Mouse (Mus musculus) urinary bladder, postnatal 0 days (tissue): ENCODE data around the gene BC049730. TPM values are rescaled to one million over a fixed set of nuclear protein-coding genes. Genes with fewer than 3 reads are reported as not detected.

Source experiments
- polyA plus RNA-seq: library from polyadenylated mRNA; unstranded; fragments of >200 nt; fragmentation: Nextera tagmentation; extraction: Ambion mirVana; gene quantifications from 2 replicates; pipeline ENCODE4 v1.2.1, GENCODE M21; 2015

BC049730 gene
- not detected in 2 replicates for polyA plus RNA-seq

GRCm38 (mm10) chr7:24708832-24709292 lies at the start of gene BC049730:
Gene BC049730, plus strand, starts transcription at chr7:24709242.

GRCm38 (mm10) chr7:24676575-24676974 lies 32.5 kb upstream of the BC049730 start, which contains the start of gene Tex101:
Gene Tex101, minus strand, starts transcription at chr7:24676675.

DNA sequence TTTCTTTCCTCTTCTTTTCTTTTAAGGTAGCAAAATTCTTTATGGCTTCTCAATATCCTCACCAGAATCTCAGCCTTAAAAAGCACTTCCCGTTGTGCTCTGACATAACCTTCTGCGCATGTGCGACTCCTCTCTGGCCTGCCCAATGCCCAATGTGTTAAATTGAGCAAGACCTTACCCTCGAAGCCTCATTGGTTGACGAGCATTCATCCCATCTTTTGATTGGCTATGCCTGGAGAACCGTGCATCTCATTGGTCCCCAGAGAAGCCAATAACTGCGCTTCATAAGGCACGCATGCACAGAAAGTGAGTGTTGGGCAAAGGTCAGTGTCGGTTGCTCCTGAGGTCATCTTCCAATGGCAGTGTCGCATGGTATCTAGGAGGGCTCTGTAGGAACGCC lies 17.8 kb downstream of the BC049730 start, which contains the start of gene Gm4763:
TSS of gene Gm4763 (minus strand) at position 101 of the 400 bp plus-strand sequence.

DNA sequence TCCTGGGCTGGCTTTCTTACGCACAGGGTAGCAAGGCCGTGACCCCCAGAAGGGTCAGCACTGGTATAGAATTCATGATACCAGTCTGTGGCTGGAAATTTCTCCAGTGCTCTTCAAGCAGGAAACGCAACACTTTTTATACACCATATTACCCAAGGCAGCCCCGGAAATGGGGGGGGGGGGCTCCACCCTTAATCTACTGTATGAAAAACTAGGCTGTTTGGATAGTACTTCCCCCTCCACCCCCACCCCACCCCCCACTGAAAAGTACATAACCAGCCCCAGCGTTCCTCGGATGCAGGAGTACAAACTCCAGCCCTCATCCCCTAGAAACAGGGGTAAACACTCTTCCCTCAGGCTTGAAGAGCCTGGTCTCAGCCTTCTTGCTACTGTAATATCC lies 51.2 kb downstream of the BC049730 start, which contains the start of gene Cd177:
TSS of gene Cd177 (minus strand) at position 101 of the 400 bp plus-strand sequence.

Other genes with a start within 250 kb of the BC049730 start
- gene Plaur, start 246.8 kb upstream of the BC049730 start, polyA plus RNA-seq: 34.6 and 58.9 TPM in 2 replicates
- 1.9 and 2.9 TPM in 2 replicates for gene Cadm4, start 227.2 kb upstream of the BC049730 start, polyA plus RNA-seq
- 15.6 and 20.1 TPM in 2 replicates for gene Zfp428, start 202.2 kb upstream of the BC049730 start, polyA plus RNA-seq
- gene AC161166.1, start 196.8 kb upstream of the BC049730 start, polyA plus RNA-seq: 0.11 TPM in 1 of 2 replicates, not detected in the other
- 3.1 and 3.2 TPM in 2 replicates for gene Irgq, start 178.6 kb upstream of the BC049730 start, polyA plus RNA-seq
- 0.19 TPM in 1 of 2 replicates, not detected in the other for gene Pinlyp, start 163.1 kb upstream of the BC049730 start, polyA plus RNA-seq
- 33.5 and 36.6 TPM in 2 replicates for gene Xrcc1, start 163.0 kb upstream of the BC049730 start, polyA plus RNA-seq
- gene Ethe1, start 121.7 kb upstream of the BC049730 start, polyA plus RNA-seq: 82.4 and 97.2 TPM in 2 replicates
- gene Zfp575, start 121.6 kb upstream of the BC049730 start, polyA plus RNA-seq: 3.2 and 3.6 TPM in 2 replicates
- 0.47 and 0.49 TPM in 2 replicates for gene Phldb3, start 98.5 kb upstream of the BC049730 start, polyA plus RNA-seq
- 8.4 and 12.9 TPM in 2 replicates for gene Lypd3, start 72.7 kb upstream of the BC049730 start, polyA plus RNA-seq
- gene Tex101, start 32.6 kb upstream of the BC049730 start, polyA plus RNA-seq: not detected in 2 replicates
- not detected in 2 replicates for gene Gm4763, start 17.7 kb downstream of the BC049730 start, polyA plus RNA-seq
- gene Cd177, start 51.1 kb downstream of the BC049730 start, polyA plus RNA-seq: 0.82 TPM in 1 of 2 replicates, not detected in the other
- gene Ceacam10, start 68.0 kb downstream of the BC049730 start, polyA plus RNA-seq: 0.45 TPM in 1 of 2 replicates, not detected in the other
- 10.0 and 14.4 TPM in 2 replicates for gene Gm9844, start 153.0 kb downstream of the BC049730 start, polyA plus RNA-seq
- not detected in 2 replicates for gene Lypd4, start 160.7 kb downstream of the BC049730 start, polyA plus RNA-seq
- not detected in 2 replicates for gene Dmrtc2, start 160.8 kb downstream of the BC049730 start, polyA plus RNA-seq
- gene Rps19, start 175.1 kb downstream of the BC049730 start, polyA plus RNA-seq: 1,704 and 2,076 TPM in 2 replicates
- gene Cd79a, start 188.1 kb downstream of the BC049730 start, polyA plus RNA-seq: 0.23 and 0.60 TPM in 2 replicates
- gene Arhgef1, start 193.7 kb downstream of the BC049730 start, polyA plus RNA-seq: 58.8 and 65.4 TPM in 2 replicates
- not detected in 2 replicates for gene Gm4881, start 235.3 kb downstream of the BC049730 start, polyA plus RNA-seq